Mouse (Mus musculus): ENCODE results near the gene D330045A20Rik. TPM values are rescaled to one million over a fixed set of nuclear protein-coding genes. Genes with fewer than 3 reads are reported as not detected.

D330045A20Rik gene
- under 1 TPM; 0.16 to 0.31 TPM for polyA plus RNA-seq (2017; shearing (Covaris generic))

DNA sequence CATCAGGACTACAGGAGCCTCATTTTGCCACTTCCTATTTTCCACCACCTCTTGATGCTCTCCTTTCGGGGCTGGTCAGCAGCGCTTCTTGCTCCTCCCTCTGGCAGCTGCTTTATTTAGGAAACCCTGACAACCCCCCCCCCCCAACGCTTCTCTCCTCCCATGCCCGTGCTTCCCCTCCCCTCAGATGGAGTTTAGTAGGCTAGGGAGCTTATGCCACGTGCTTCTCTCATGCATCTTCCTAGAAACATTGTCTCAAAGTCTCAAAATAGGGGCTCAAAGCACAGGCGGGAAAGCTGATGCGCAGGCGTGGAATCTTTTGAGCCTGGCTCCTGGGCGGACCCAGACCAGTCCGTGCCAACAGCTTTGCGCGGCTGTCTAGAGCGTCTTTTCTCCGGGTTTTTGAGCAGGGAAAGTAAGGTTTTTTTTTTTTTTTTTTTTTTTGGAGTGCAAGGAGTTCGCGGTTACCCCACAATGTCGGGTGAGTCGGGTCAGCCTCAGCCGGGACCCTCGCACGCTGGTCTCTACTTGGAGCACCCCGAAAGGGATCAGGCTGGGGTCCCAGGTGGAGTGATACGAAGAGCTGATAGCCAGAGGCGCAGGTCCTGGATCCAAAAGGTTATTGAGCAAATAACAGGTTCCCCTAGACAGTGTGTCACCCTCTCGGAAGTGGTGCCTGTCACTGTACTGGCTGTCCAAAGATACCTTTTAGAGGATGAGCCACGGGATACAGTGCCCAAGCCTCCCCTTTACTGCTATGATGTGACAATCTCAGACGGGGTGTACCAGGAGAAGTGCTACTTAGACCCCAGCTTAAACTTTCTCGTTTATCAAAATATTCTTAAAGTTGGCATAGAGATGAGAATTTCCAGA is at the start of gene D330045A20Rik:
Gene D330045A20Rik, plus strand, starts transcription at position 346 of the 873 bp plus-strand sequence.

DNA sequence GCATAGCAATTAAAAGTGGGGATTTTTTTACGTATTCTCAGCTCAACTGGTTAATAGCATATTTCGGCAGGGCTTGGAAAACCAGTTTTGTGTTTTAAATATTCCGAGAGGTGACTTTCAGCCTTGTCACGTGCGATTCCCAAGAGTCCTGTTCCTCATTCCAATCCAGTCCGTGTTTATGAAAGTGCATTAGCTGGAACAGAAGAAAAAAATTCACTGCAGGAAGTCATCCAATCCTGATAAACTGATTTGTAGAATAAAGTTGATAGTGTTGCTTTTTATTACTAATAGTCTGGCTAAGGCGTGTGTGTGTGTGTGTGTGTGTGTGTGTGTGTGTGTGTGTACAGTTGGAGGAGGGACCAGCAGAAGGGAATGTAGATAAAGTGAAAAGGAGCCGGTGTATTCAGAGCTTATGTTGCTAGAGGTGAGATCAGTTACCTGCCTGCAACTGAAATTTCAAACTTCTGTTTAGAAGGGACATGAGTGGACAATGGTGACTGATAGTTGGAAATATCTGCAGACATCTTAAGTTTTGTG is 82.8 kb downstream of the D330045A20Rik start, which contains the start of gene Rnf128:
Gene Rnf128, plus strand, starts transcription at position 392 of the 537 bp plus-strand sequence.

Other genes with a start within 250 kb of the D330045A20Rik start
- gene Trap1a, start 146.7 kb upstream of the D330045A20Rik start, polyA plus RNA-seq (2017; shearing (Covaris generic)) = not detected
- gene Rnf128, start 82.9 kb downstream of the D330045A20Rik start, polyA plus RNA-seq (2017; shearing (Covaris generic)) = 1 to 10 TPM; 3.2 to 4.5 TPM
- gene Tbc1d8b, start 204.6 kb downstream of the D330045A20Rik start, polyA plus RNA-seq (2017; shearing (Covaris generic)) = 10 to 100 TPM in 1 of 2 experiments, 1 to 10 TPM in 1; 7.0 to 10.4 TPM
- gene Gm15013, start 234.1 kb downstream of the D330045A20Rik start, polyA plus RNA-seq (2017; shearing (Covaris generic)) = under 1 TPM in 1 of 2 experiments, not detected in 1; 0.81 TPM

All from activated CD4-positive, CD25-positive, alpha-beta regulatory T cell (primary cell).